Mouse (Mus musculus) c-Kit-positive CD71-positive TER-119-negative erythroid progenitor cells, embryonic 14.5 days (primary cell): Measurements from ENCODE around the gene Kcnab2.

ENCODE experiments used
- DNase-seq: peaks from one replicate; pipeline ENCODE4 v3.0.0-alpha.2; 2013; ENCODE audit warnings: low read depth

The Kcnab2 gene

GRCm38 (mm10) chr4:152451371-152451770 is 26.3 kb downstream of the Kcnab2 start:
- no peak for DNase-seq

- DNase-seq = no peak
Observed at GRCm38 (mm10) chr4:152448666-152449018, 29.0 kb downstream of the Kcnab2 start.

- no peak for DNase-seq
Observed at GRCm38 (mm10) chr4:152447731-152448665, 29.7 kb downstream of the Kcnab2 start.

- DNase-seq = no peak
Observed at GRCm38 (mm10) chr4:152446178-152446577, 31.5 kb downstream of the Kcnab2 start.

- no peak for DNase-seq
Observed at GRCm38 (mm10) chr4:152441536-152441935, 36.1 kb downstream of the Kcnab2 start.

GRCm38 (mm10) chr4:152440882-152441281 is 36.8 kb downstream of the Kcnab2 start:
- DNase-seq = no peak

GRCm38 (mm10) chr4:152435255-152435654 is 42.4 kb downstream of the Kcnab2 start:
- peak; percentile 27 for DNase-seq

- peak; percentile 76 for DNase-seq
Observed at GRCm38 (mm10) chr4:152434836-152435235, 42.8 kb downstream of the Kcnab2 start.

GRCm38 (mm10) chr4:152432308-152432707 is 45.4 kb downstream of the Kcnab2 start:
- no peak for DNase-seq

GRCm38 (mm10) chr4:152428259-152428658 is 49.4 kb downstream of the Kcnab2 start:
- DNase-seq = no peak

- no peak for DNase-seq
Observed at GRCm38 (mm10) chr4:152424922-152425321, 52.7 kb downstream of the Kcnab2 start.

- DNase-seq = peak; percentile 39
Observed at GRCm38 (mm10) chr4:152424341-152424740, 53.3 kb downstream of the Kcnab2 start.

GRCm38 (mm10) chr4:152423576-152423975 is 54.1 kb downstream of the Kcnab2 start:
- DNase-seq = no peak

- DNase-seq = no peak
Observed at GRCm38 (mm10) chr4:152418229-152419060, 59.2 kb downstream of the Kcnab2 start.

GRCm38 (mm10) chr4:152412524-152413080 is 65.1 kb downstream of the Kcnab2 start:
- no peak for DNase-seq

- DNase-seq = no peak
Observed at GRCm38 (mm10) chr4:152410961-152411360, 66.7 kb downstream of the Kcnab2 start.

GRCm38 (mm10) chr4:152406531-152406930 is 71.1 kb downstream of the Kcnab2 start:
- no peak for DNase-seq

GRCm38 (mm10) chr4:152405671-152406201 is 71.9 kb downstream of the Kcnab2 start:
- DNase-seq = no peak

GRCm38 (mm10) chr4:152405143-152405542 is 72.5 kb downstream of the Kcnab2 start:
- DNase-seq = no peak

- DNase-seq = no peak
Observed at GRCm38 (mm10) chr4:152398926-152399325, 78.7 kb downstream of the Kcnab2 start.

- DNase-seq = no peak
Observed at GRCm38 (mm10) chr4:152392627-152393026, 85.0 kb downstream of the Kcnab2 start.

- no peak for DNase-seq
Observed at GRCm38 (mm10) chr4:152392192-152392591, 85.5 kb downstream of the Kcnab2 start.
